Mouse (Mus musculus) T-cell, adult 2 months (primary cell): ENCODE measurements at regions not wholly inside any gene's neighbourhood (a gene's known extent, or its start where the extent isn't known, plus 50 kb on each side); places are given as distances from the start of the nearest gene placed in this dataset.

Experiments used
- DNase-seq: peaks from one replicate; pipeline ENCODE4 v3.0.0; 2022; ENCODE audit warnings: low spot score

DNA sequence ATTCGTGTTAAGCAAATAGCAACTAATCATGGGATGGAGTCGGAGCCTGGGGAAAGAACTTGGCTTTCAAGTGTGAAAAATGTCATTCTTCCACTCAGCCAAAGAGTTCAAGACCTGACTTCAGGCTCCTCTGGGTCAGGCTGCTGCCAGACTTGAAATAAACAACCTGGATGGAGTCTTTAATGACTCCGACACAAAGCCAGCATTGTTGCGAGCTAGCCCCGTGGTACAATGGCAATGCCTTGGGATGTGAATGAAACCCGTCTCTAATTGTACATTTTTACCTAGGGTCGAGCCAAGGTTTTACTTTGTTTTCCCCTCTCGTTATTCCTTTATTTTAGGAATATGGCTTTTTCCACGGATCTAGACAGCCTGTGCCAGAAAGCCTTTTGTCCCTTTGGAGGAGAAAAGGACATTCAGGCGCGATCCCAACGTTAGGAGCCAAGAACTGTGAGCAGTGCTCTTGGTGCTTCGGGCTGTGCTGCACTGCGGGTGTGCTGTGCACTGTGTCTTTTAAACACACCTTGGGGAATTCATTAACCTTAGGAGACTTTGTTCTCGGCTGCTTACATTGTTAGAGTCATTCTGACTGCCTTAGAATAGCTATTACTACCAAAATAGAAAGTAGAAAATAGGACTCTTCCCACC lies 398.1 kb downstream of the Cd83 start:
- DNase-seq: no peak

DNA sequence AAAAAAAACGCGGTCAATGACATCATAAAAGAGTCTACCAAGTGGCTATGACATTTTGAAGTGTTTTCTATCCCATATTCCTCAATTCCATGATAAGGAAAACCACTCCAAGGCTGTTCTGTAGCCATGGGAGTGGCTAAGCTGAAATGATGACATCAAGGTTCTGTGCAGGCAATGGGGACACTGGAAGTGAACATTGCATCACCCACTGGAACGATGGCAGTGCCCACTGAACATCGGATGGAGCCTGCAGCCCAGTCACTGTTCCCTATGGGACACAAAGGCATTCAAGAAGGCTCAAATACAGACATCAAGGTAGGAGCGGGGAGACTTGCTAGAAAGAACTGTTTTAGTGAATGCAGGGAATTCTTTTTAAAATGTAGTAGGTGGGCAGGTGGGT lies 410.8 kb downstream of the Cd83 start:
- DNase-seq: no peak

GRCm38 (mm10) chr13:44206042-44206441 lies 421.5 kb downstream of the Cd83 start:
- DNase-seq: no peak

DNA sequence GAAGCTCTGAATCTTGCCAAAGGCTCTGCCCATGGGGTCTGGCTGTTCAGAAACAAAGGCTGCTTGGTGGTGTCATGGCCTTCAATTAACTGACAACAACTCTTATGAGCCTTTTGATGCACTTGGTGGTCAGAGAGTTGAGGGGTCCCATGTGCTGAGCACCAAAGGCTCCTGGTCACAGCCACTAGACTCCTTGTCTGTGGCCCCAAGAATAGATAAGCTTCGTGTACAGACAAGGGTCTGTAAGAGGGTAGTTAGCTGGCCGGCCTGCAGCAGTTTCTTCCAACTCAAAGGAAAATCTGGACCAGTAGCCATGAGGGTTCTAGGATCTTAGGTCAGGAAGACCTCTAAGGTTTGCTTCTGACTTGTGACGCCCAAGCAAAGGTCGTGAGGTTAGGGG lies 421.9 kb downstream of the Cd83 start:
- DNase-seq: no peak

DNA sequence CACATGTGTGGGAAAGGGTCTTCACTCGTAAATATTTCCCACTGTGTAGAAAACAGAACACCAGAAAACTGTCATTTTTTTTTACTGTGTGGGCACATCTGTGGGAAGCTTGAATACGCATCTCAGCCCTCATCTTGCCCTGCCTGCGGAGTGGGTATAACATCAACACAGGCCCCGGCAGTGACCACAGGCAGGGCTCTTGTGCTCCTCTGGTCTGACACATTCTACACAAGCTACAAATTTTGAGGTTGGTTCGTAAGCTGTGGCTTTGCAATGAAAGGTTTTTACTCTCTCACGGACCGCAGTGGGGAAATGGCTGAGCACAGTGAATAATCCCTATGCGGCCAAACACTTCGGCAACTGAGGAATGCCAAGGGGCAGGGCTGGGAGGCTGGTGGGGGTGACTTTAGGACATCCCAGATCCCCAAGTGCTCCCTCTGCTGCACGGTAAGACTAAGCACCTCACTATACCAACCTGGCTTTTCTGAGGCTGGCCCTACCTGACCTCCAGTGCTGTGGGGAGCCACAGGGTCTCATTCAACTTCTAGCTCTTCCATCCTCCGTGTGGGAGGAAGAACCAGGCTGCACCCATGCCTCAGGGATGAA lies 422.9 kb downstream of the Cd83 start:
- DNase-seq: no peak

DNA sequence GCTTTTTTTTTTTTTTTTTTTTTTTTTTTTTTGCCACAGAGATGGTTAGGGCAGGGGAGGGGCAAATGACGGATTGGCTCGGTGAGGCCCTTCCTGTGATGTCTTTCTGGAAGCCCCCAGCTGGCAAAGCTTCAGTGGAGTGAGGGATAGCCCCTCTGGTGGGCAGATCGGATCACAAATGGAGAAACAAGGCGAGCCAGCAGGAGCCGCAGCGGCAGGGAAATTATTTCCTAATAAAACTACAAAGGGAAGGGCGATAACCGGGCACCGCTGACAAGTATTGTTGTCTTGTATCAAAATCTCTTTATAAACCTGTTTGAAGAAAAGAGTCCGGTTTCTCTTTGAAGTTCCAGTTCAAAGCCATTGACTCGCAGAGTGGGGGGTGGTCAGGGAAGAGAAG lies 424.5 kb downstream of the Cd83 start:
- no peak for DNase-seq

DNA sequence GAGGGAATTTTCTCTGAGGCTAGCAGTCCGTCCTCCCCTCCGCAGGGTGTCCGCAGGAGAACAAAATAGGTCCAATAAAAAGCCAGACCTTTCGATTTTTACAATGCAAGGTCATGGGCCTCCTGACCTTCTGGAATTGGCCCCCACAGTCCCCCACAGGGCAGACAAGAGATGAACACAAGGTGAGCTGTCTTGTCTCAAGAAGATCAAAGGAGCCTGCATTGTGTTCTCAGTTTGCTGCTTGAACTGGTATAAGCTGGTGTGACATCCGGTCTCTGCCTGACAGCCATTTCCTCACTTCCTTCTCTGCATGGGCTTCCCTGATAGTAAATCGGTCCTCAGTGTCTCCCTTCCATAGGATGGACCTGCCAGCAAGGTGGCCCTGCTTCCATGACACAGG lies 425.5 kb downstream of the Cd83 start:
- DNase-seq: peak; percentile 37

GRCm38 (mm10) chr13:44212356-44212755 lies 427.8 kb downstream of the Cd83 start:
- DNase-seq: no peak

DNA sequence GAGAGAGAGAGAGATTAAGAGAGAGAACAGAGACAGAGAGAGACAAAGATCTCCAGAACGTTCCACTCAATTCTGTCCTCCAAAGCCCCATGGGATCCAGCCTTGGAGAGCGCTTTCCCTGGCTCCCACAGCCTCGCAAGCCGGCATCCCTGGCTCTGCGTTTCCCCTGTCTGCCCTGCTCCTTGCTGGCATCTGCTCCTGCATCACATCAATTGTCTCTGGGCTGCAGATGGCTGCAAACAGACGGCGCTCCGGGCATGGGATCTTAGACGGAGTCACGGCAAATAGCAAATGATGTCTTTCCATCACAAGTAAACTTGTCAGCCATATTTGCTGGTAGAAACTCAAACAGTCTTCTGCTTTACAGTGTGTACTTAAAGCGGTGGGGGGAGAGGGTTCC lies 428.4 kb downstream of the Cd83 start:
- no peak for DNase-seq

DNA sequence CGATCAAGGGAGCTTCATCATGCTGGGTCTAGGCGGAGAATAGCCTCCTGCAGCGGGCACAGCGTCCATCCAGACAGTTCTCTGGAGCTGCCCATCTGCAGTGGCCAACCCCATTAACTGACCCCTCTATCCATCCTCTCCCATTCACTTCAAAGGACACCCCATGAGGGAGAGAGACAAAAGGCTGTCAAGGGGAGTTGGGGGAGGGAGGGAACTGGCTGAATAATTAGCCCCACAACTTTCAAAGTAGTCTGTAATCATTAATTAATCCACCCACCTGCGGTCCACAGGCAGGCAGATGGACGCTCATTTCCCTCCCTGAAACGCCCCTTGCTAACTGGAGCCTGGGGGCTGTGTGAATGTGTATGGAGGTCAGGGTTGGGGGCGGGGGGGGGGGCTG lies 433.7 kb downstream of the Cd83 start:
- no peak for DNase-seq

- DNase-seq: no peak
These were observed 437.1 kb downstream of the Cd83 start for GRCm38 (mm10) chr13:44221721-44222120.

GRCm38 (mm10) chr13:44222335-44222734 lies 437.8 kb downstream of the Cd83 start:
- DNase-seq: no peak

- DNase-seq: no peak
These were observed 443.3 kb downstream of the Cd83 start for GRCm38 (mm10) chr13:44227706-44228459.

- DNase-seq: no peak
These were observed 444.1 kb downstream of the Cd83 start for GRCm38 (mm10) chr13:44228540-44229135.

DNA sequence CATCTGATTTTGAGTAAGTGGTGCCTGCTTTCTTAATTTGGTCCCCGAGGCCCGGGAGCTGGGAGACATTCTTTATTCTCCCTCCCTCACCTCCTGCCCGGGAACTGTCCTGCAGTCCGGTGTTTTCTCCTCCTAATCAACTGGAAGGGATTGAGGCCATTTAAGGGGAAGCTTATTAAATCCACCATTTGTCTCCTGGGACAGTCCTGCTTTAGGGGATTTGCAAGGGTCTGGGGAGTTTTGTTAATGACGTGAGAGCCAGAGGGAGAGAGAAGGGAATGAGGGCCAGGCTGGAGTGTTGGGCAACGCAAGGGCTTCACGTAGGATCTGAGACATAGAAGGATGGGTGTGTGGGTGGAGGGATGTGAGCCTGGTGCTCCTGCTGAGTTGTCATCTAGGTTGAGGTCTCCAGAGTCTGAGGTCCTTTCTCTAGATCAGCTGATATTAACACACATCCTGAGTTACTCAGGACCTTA lies 444.6 kb downstream of the Cd83 start:
- no peak for DNase-seq

- no peak for DNase-seq
These were observed 446.8 kb downstream of the Cd83 start for GRCm38 (mm10) chr13:44231403-44231802.

DNA sequence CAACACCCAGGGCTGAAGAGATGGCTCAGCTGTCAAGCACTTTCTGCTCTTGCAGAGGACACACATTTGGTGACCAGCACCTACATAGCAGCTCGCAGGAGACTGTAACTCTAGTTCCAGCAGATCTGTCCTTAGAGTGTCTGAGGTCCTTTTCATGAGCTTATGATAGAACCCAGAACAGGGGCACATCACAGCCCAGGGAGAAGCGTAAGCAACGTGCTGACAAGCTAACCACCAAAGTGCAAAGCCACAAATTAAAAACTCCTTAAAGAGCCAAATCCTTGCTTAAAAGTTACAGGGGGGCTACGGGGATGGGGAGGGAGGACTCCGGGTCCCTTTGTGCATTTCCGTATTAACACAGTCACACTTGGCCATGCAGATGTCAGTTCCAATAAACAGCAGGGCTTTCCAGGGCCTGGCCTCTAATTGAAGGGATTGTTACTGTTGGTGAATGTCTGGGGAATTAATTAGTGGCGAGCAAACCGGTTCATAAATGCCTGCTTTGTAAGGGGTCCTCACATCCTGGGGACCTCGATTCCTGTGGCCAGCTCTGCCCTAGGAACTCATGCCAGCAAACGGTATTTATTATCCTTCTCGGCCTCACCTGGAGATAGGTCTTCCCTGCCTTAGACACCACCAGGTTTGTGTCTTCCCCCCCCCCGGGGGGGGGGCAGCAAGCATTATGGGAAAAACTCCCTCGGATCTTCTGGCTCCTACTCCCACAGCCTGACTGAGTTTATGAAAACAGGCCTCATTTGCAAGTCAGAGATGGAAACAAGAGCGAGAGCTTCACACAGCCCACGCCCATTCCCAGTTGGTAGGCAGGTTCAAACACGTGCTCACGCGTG lies 447.5 kb downstream of the Cd83 start:
- DNase-seq: no peak

GRCm38 (mm10) chr13:44232716-44233051 lies 448.1 kb downstream of the Cd83 start:
- DNase-seq: no peak

DNA sequence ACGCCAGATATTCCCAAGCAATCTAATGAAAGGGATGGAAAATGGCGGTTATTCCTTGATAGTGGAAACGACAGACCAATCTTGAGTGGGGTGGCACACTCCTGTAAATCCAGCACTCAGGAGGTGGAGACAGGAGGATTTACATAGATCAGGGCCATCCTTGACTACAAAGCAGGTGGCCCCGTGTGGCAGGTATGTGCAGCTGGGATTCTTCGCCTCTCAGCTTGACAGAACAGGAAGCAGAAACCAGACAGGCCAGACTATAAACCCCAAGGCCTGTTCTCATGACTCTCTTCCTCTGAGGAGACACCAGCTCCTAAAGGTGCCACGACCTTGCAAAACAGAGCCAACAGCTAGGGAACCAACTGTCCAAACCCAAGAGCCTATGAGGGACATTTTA lies 449.7 kb downstream of the Cd83 start:
- no peak for DNase-seq

DNA sequence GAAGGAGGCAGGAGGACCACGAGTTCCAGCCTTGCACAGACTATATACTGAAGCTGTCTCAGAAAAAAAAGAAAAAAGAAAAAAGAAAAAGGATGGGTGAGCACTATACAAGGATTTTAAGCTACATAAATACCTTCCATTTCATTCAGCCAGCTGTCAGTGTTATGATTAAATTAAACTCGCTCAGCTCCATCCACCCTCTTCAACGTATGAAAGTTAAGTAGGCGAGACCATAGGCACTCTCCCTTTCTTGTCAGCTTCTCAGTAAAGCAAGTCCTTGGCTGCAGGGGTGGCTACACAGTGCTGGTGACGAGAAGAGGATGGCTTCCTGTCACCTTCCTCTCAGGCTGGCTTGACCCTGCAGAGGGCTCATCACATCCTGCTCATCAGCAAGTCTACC lies 450.7 kb downstream of the Cd83 start:
- no peak for DNase-seq

GRCm38 (mm10) chr13:44235941-44236340 lies 451.4 kb downstream of the Cd83 start:
- no peak for DNase-seq

- no peak for DNase-seq
These were observed 453.7 kb downstream of the Cd83 start for GRCm38 (mm10) chr13:44238308-44238707.
